Mouse (Mus musculus): ENCODE measurements around the gene Uvssa. TPM values are rescaled to one million over a fixed set of nuclear protein-coding genes. Genes with fewer than 3 reads are reported as not detected.
"Not testable (repeated sequence)": the region's sequence is repeated elsewhere in the genome, so short reads cannot be mapped to it uniquely, and the experiment has no call there.

The Uvssa gene
- 10.4 and 11.3 TPM in 2 replicates for polyA plus RNA-seq (2015; fragmentation: Nextera tagmentation; extraction: Ambion mirVana)

- H3K4me3 ChIP-seq (replicated peaks) = peak within 1 kb of the TSS; percentile 73
- WGBS = 0% methylated on average over 46 of the region's 46 CpGs
- peak; percentile 96 for ATAC-seq (ENCODE audit: insufficient number of reproducible peaks, low FRiP score, low TSS enrichment, low read depth)
- H3K27me3 ChIP-seq = no peaks in the 10 kb centered on the region
- H3K9me3 ChIP-seq (replicated peaks) = no peaks in the 10 kb centered on the region
- peak within 1 kb of the TSS; percentile 87 for H3K4me2 ChIP-seq (replicated peaks)
- H3K4me1 ChIP-seq = peaks cover 9% of the 10 kb centered on the region
- H3K27ac ChIP-seq (replicated peaks) = peak within 1 kb of the TSS; percentile 98
- H3K9ac ChIP-seq = peak within 1 kb of the TSS; percentile 82
- H3K36me3 ChIP-seq = peaks cover 28% of the 10 kb centered on the region
Measured at GRCm38 (mm10) chr5:33378302-33378854, at the start of gene Uvssa. TSS of gene Uvssa (plus strand) at chr5:33378549.

- no peaks in the 10 kb centered on the region for H3K27me3 ChIP-seq
- peak overlapping the region; percentile 48 for H3K9ac ChIP-seq
- peaks cover 24% of the 10 kb centered on the region for H3K4me1 ChIP-seq
- peak overlapping the region; percentile 80 for H3K27ac ChIP-seq (replicated peaks)
- H3K4me2 ChIP-seq (replicated peaks) = peak overlapping the region; percentile 67
- H3K4me3 ChIP-seq (replicated peaks) = peak overlapping the region; percentile 100
- peaks cover 10% of the 10 kb centered on the region; the same call in 1 of the 2 replicates for H3K36me3 ChIP-seq
- WGBS = 24% methylated on average over 18 of the region's 18 CpGs
- ATAC-seq (ENCODE audit: insufficient number of reproducible peaks, low FRiP score, low TSS enrichment, low read depth) = no peak
- no peaks in the 10 kb centered on the region for H3K9me3 ChIP-seq (replicated peaks)
Measured at GRCm38 (mm10) chr5:33334381-33335272, 43.7 kb upstream of the Uvssa start.

- WGBS = under 1% methylated on average over 71 of the region's 71 CpGs
- H3K4me2 ChIP-seq (replicated peaks) = peak within 1 kb of the TSS; percentile 67
- H3K27ac ChIP-seq (replicated peaks) = peak within 1 kb of the TSS; percentile 80
- H3K4me3 ChIP-seq (replicated peaks) = peak within 1 kb of the TSS; percentile 100
- peak within 1 kb of the TSS; percentile 95 for H3K9ac ChIP-seq
- no peaks in the 10 kb centered on the region for H3K9me3 ChIP-seq (replicated peaks)
- no peaks in the 10 kb centered on the region for H3K27me3 ChIP-seq
- H3K4me1 ChIP-seq = peaks cover 24% of the 10 kb centered on the region
- H3K36me3 ChIP-seq = peaks cover 13% of the 10 kb centered on the region; the same call in 1 of the 2 replicates
- peak; percentile 100 for ATAC-seq (ENCODE audit: insufficient number of reproducible peaks, low FRiP score, low TSS enrichment, low read depth)
Measured at GRCm38 (mm10) chr5:33335273-33335976, 42.9 kb upstream of the Uvssa start, which contains the start of gene Maea. TSS of gene Maea (plus strand) at chr5:33335509.

GRCm38 (mm10) chr5:33335977-33336360 is 42.4 kb upstream of the Uvssa start:
- Histone ChIP-seq H3K9me3 (replicated peaks) (no peaks in the 10 kb centered on the region), H3K36me3 (peaks cover 13% of the 10 kb centered on the region; the same call in 1 of the 2 replicates), H3K4me2 (replicated peaks) (peak overlapping the region; percentile 67), H3K9ac (peak overlapping the region; percentile 95), H3K27ac (replicated peaks) (peak overlapping the region; percentile 74), H3K27me3 (no peaks in the 10 kb centered on the region), H3K4me3 (replicated peaks) (peak overlapping the region; percentile 100), H3K4me1 (peaks cover 24% of the 10 kb centered on the region)
- 0% methylated on average over 31 of the region's 31 CpGs for WGBS
- 0 out of 2 replicates have a peak, but pooled peaks have one; percentile 13 for ATAC-seq (ENCODE audit: insufficient number of reproducible peaks, low FRiP score, low TSS enrichment, low read depth)

GRCm38 (mm10) chr5:33337206-33337605 is 41.1 kb upstream of the Uvssa start:
- Histone ChIP-seq H3K27ac (replicated peaks) (no peak overlapping the region), H3K4me3 (replicated peaks) (no peak overlapping the region), H3K4me1 (peaks cover 24% of the 10 kb centered on the region), H3K9me3 (replicated peaks) (no peaks in the 10 kb centered on the region), H3K36me3 (peaks cover 13% of the 10 kb centered on the region; the same call in 1 of the 2 replicates), H3K27me3 (no peaks in the 10 kb centered on the region), H3K9ac (no peak overlapping the region), H3K4me2 (replicated peaks) (peak overlapping the region; percentile 13; the same call in 1 of the 2 replicates)
- ATAC-seq (ENCODE audit: insufficient number of reproducible peaks, low FRiP score, low TSS enrichment, low read depth) = no peak
- 72% methylated on average over 8 of the region's 8 CpGs for WGBS

- Histone ChIP-seq H3K9ac (no peak overlapping the region), H3K27ac (replicated peaks) (no peak overlapping the region), H3K4me3 (replicated peaks) (no peak overlapping the region), H3K4me1 (peaks cover 26% of the 10 kb centered on the region), H3K27me3 (no peaks in the 10 kb centered on the region), H3K36me3 (peaks cover 13% of the 10 kb centered on the region; the same call in 1 of the 2 replicates), H3K4me2 (replicated peaks) (no peak overlapping the region), H3K9me3 (replicated peaks) (no peaks in the 10 kb centered on the region)
- ATAC-seq (ENCODE audit: insufficient number of reproducible peaks, low FRiP score, low TSS enrichment, low read depth) = no peak
- WGBS = 66% methylated on average over 6 of the region's 6 CpGs
Measured at GRCm38 (mm10) chr5:33341165-33341564, 37.2 kb upstream of the Uvssa start.

GRCm38 (mm10) chr5:33342248-33342647 is 36.1 kb upstream of the Uvssa start:
- not testable (repeated sequence) for H3K4me3 ChIP-seq (replicated peaks); H3K27me3 ChIP-seq; H3K9ac ChIP-seq; H3K9me3 ChIP-seq (replicated peaks); H3K4me2 ChIP-seq (replicated peaks); ATAC-seq (ENCODE audit: insufficient number of reproducible peaks, low FRiP score, low TSS enrichment, low read depth); H3K27ac ChIP-seq (replicated peaks)
- peaks cover 12% of the 10 kb centered on the region; the same call in 1 of the 2 replicates for H3K36me3 ChIP-seq
- WGBS = 65% methylated on average over 3 of the region's 3 CpGs
- H3K4me1 ChIP-seq = peaks cover 15% of the 10 kb centered on the region

GRCm38 (mm10) chr5:33342821-33343220 is 35.5 kb upstream of the Uvssa start:
- Histone ChIP-seq H3K4me1 (peaks cover 9% of the 10 kb centered on the region; the same call in 1 of the 2 replicates), H3K36me3 (peaks cover 9% of the 10 kb centered on the region; the same call in 1 of the 2 replicates), H3K4me2 (replicated peaks) (no peak overlapping the region), H3K27ac (replicated peaks) (0 out of 2 replicates have a peak overlapping the region, but pooled peaks have one; percentile 17), H3K4me3 (replicated peaks) (no peak overlapping the region), H3K9ac (no peak overlapping the region), H3K27me3 (no peaks in the 10 kb centered on the region), H3K9me3 (replicated peaks) (no peaks in the 10 kb centered on the region)
- ATAC-seq (ENCODE audit: insufficient number of reproducible peaks, low FRiP score, low TSS enrichment, low read depth) = no peak

- Histone ChIP-seq H3K36me3 (peaks cover 5% of the 10 kb centered on the region; the same call in 1 of the 2 replicates), H3K27ac (replicated peaks) (no peak overlapping the region), H3K4me2 (replicated peaks) (no peak overlapping the region), H3K9me3 (replicated peaks) (no peaks in the 10 kb centered on the region), H3K4me1 (peaks cover 6% of the 10 kb centered on the region; the same call in 1 of the 2 replicates), H3K9ac (no peak overlapping the region), H3K27me3 (no peaks in the 10 kb centered on the region), H3K4me3 (replicated peaks) (no peak overlapping the region)
- no peak for ATAC-seq (ENCODE audit: insufficient number of reproducible peaks, low FRiP score, low TSS enrichment, low read depth)
Measured at GRCm38 (mm10) chr5:33343571-33343970, 34.8 kb upstream of the Uvssa start.

GRCm38 (mm10) chr5:33344070-33344469 is 34.3 kb upstream of the Uvssa start:
- Histone ChIP-seq H3K27me3 (no peaks in the 10 kb centered on the region), H3K9me3 (replicated peaks) (no peaks in the 10 kb centered on the region), H3K4me3 (replicated peaks) (no peak overlapping the region), H3K4me1 (peaks cover 6% of the 10 kb centered on the region; the same call in 1 of the 2 replicates), H3K27ac (replicated peaks) (no peak overlapping the region), H3K4me2 (replicated peaks) (no peak overlapping the region), H3K36me3 (peaks cover 5% of the 10 kb centered on the region; the same call in 1 of the 2 replicates), H3K9ac (no peak overlapping the region)
- 93% methylated on average over 3 of the region's 3 CpGs for WGBS
- no peak for ATAC-seq (ENCODE audit: insufficient number of reproducible peaks, low FRiP score, low TSS enrichment, low read depth)

- no peak for ATAC-seq (ENCODE audit: insufficient number of reproducible peaks, low FRiP score, low TSS enrichment, low read depth)
- H3K36me3 ChIP-seq = no peaks in the 10 kb centered on the region
- H3K9me3 ChIP-seq (replicated peaks) = no peaks in the 10 kb centered on the region
- H3K4me3 ChIP-seq (replicated peaks) = no peak overlapping the region
- H3K27ac ChIP-seq (replicated peaks) = no peak overlapping the region
- no peaks in the 10 kb centered on the region for H3K27me3 ChIP-seq
- no peak overlapping the region for H3K9ac ChIP-seq
- WGBS = 74% methylated on average over 3 of the region's 3 CpGs
- H3K4me2 ChIP-seq (replicated peaks) = no peak overlapping the region
- H3K4me1 ChIP-seq = peaks cover 12% of the 10 kb centered on the region
Measured at GRCm38 (mm10) chr5:33347620-33348019, 30.7 kb upstream of the Uvssa start.
